Mouse (Mus musculus) spleen, postnatal 10 days (tissue): ENCODE results near the gene Csrp1.

Source experiments
- DNase-seq, 2 experiments: peaks; one replicate each; pipeline ENCODE4 v3.0.0; 2021 to 2022; ENCODE audit warnings: low spot score in 2 of 2

Gene Csrp1

DNA sequence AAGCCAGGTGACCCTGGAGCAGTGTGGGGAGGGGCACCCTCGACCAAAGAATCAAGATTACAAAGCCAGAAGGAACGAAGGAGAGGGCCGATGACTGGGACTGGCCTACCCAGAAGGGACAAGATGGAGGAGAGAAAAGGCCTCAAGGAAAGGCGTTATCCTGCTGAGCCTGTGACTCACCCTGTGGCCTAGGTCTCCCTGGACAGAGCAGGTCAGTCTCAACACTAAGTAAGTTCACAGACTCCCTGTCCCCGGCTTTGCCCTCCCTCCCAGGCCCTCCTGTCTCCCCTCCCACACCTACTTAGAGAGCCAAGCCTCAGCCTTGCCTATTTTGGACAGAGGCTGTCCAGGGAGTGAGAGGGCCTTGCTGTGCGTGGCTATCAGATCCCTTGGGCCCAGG, at the start of gene Csrp1:
Csrp1 (plus strand) TSS at position 79 of the 400 bp plus-strand sequence.
- DNase-seq: no peak

- DNase-seq: peak; percentile 40 to 72
Measured at GRCm38 (mm10) chr1:135670397-135671130, 49.3 kb upstream of the Csrp1 start.

DNA sequence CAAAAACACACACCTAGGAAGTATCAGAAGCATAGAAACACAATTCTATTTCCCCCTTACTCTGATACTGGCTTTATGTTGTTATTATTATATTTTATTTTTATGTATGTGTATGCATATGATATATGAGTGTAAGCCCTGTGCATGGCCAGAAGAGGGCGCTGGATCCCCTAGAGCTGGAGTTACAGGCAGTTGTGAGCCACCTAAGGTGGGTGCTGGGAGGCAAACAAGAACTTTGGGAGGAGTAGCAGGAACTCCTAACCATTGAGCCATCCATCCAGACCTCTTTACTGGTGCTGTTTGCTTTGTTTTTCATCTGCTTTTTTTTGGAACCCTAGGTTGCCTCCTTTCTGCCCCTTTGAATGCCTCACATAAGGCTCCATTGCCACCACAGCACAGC, 48.5 kb upstream of the Csrp1 start:
- no peak for DNase-seq

- DNase-seq: no peak
Measured at GRCm38 (mm10) chr1:135671956-135672355, 47.9 kb upstream of the Csrp1 start.

GRCm38 (mm10) chr1:135672374-135672773, 47.5 kb upstream of the Csrp1 start:
- DNase-seq: no peak

GRCm38 (mm10) chr1:135673423-135673822, 46.4 kb upstream of the Csrp1 start:
- DNase-seq: no peak

DNA sequence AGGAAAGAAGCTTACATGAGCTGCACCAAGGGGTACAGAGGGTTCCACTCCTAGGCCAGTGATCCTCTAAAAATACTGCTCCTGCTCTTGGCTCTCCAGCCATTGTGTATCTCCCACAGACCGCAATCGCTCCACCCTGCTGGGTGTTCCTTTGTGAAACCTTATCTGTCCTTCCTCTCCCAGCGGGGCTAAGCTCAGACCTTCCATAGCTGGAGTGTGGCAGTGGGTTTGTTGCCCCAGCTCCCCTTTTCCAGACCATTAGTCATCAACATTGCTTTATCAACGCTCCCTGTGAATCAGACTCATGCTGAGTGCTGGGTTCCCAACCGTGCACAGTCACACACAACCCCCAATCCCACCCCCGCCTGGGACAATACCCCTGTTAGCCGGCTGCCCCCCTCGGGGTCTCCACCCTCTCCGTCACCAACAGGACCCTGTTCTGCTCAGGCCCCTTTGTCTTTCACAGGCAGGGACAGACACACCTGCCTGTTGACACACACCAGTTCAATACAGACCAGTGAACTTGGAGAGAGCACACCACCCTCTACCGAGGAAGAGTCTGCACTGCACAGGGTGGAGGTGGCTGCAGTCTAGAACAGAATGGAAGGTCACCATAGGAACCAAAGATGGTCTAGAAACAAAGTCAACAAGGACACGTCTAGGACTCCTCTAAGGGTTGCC, 44.3 kb upstream of the Csrp1 start:
- DNase-seq: no peak

GRCm38 (mm10) chr1:135676247-135676646, 43.6 kb upstream of the Csrp1 start:
- no peak for DNase-seq

- no peak for DNase-seq
Measured at GRCm38 (mm10) chr1:135676938-135677682, 42.8 kb upstream of the Csrp1 start.

DNA sequence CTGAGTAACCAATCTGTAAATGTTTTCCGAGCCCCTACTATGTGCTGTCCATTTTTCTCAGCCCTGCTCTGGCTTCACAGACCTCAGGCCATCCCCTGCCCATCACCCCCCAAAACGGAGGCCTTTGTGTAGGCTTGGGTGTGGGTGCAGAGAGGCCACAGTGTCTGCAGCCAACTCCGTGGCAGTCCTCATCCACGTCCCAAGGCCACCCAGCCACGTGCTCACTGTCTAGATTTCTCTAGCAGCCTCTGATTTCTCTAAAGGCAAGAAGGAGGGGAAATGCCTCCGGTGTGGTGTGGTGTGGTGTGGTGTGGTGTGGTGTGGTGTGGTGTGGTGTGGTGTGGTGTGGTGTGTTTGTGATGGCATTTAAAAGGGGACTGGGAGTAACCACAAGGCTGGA, 41.7 kb upstream of the Csrp1 start:
- no peak for DNase-seq

DNA sequence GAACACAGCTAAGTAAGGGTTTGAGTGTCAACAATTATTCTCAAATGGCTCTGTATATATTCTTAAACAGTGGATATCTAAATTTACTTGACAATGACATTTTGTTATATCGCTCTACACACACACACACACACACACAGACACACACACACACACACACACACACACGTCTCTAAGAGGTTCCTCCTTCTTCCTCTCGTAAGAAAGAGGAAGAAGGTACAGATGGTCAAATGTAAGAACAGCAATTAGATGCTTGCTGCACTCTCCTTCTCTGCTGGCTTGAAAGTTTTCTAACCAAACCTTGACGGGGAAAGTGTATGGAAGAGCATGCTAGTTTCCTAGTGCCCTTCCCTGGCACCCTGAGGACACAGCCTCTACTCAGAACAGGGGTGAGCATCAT, 39.1 kb upstream of the Csrp1 start:
- DNase-seq: peak in 1 of 2 experiments; percentile 43

GRCm38 (mm10) chr1:135681122-135681521, 38.7 kb upstream of the Csrp1 start:
- DNase-seq: no peak

DNA sequence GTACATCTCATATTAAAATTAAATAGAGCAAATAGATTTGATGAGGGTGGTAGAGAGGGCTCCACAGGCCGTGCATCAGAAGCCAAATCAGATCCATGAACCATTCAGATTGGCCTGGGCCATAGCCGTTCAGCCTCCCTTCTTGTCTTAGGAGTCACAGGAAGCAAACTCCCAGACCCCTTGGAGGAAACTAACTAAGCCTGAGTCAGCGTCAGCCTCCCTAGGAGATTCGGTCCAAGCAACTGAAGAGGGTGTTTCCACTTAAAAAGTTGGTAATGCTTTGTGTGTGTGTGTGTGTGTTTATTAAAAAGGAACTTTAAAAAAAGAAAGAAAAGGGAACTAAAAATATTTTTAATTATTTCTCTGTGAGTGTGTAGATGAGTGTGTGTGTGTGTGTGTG, 35.0 kb upstream of the Csrp1 start:
- no peak for DNase-seq

- DNase-seq: no peak
Measured at GRCm38 (mm10) chr1:135685316-135685715, 34.5 kb upstream of the Csrp1 start.

GRCm38 (mm10) chr1:135686792-135687510, 32.9 kb upstream of the Csrp1 start:
- no peak for DNase-seq

DNA sequence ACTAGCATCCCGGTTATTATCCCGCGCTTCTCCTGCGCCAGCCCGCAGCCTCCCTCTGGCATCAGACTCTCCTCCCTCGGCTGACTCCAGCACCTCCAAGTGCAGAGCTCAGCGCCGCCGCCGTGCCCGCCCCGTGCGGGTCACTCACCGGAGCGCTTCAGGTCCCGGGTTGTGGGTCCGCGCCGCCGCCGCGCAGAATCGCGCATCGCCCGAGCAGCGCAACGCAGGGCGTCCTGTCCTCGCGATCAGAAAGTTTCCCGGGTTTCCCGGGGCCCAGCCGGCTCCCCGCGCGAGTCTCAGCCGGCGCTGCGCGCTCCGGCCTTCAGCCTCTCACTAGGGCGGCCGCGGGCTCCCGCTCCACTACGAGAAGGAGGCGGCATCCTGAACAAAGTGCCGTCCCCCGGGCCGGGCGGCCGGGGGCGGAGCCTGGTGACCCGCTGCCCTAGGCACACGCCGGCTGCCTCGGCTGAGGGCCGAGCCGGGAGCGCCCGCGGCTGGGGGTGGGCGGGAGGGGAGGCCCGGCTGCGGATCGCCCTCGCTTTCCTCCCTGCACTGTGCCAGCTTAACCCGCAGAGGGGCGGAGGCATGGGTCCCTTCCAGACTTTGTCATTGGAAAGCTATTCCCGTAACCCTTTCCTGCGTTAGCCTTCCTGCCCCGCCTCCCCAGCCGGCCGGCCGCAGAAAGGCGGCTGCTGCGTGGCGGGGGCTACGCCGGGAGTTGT, 31.9 kb upstream of the Csrp1 start:
- DNase-seq: peak; percentile 21 to 46

DNA sequence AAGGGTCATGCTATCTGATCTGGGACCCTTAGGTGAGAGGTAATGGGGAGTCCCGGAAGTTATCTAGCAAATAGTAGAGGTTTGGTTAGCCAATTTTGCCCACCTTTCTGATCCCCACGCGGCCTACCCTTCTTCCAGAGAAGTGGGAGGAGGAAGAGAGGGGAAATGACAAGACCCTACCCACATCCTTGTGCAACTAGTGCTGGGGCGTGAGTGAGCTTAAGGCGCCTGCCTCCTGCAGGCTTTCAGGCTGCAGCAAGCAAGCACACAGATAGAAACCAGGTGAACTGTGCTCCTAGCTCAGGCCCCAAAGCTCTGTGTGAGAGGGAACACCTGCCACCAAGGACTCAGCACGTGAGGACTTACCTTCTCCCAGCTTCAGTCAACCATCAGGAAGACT, 31.2 kb upstream of the Csrp1 start:
- no peak for DNase-seq

GRCm38 (mm10) chr1:135690784-135691416, 29.0 kb upstream of the Csrp1 start:
- no peak for DNase-seq

DNA sequence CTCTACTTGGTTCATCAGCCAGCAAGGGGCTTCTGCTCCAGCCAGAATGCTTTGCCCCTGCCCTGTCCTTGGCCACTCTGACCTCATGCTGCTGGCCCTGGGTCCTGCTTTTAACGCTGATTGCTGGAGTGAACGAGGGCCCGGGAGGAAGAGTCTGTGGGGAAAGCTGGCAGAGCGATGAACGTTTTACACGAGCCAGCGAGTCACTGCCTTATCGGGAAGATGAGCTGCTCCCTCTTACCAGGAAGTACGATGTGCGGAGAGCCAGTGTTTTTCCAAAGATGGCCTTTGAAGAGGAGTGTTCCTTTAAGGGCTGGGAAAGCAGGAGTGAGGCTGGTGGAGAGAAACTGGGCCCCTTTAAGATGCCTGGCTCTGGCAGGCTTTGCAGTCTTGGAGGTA, 28.4 kb upstream of the Csrp1 start:
- DNase-seq: no peak

GRCm38 (mm10) chr1:135694181-135694580, 25.7 kb upstream of the Csrp1 start:
- no peak for DNase-seq

DNA sequence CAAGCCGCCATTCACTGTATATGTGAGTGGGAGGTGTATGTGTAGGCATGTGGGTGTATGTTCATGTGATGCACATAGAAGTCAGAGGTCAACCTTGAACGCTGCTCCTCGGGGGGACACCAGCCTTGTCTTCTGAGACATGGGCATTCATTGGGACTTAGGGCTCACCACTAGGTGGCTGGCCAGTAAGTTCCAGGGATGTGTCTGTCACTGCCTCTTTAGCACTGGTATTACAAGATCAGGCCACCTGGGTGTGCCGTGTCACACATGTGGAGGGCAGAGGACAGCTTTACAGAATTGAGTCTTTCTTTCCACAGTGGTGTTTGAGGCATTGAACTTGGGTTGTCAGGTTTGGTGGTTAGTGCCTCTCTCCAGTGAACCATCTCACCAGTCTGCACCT, 22.4 kb upstream of the Csrp1 start:
- no peak for DNase-seq
